Mouse (Mus musculus) forebrain, embryonic 12.5 days (tissue): ENCODE measurements around the gene Krtcap3. TPM values are rescaled to one million over a fixed set of nuclear protein-coding genes. Genes with fewer than 3 reads are reported as not detected.

Experiments used
- ATAC-seq: fragments of 200-750 bp; cut with Nextera tagmentation; 2 replicates; pipeline ENCODE4 v1.8.0; 2017; ENCODE audit warnings: moderate TSS enrichment; ENCODE audit not compliant: low FRiP score
- H3K27ac ChIP-seq: fragments of 300-500 bp; sonication (generic); 2 replicates; pipeline ENCODE4 v1.5.1; 2016; ENCODE audit warnings: mild to moderate bottlenecking
- H3K27me3 ChIP-seq: fragments of 300-500 bp; sonication (generic); 2 replicates; pipeline ENCODE4 v1.6.1; 2016; ENCODE audit warnings: mild to moderate bottlenecking
- H3K36me3 ChIP-seq: fragments of 300-500 bp; sonication (generic); replicated peaks from 2 replicates; pipeline ENCODE4 v1.6.1; 2016; ENCODE audit warnings: mild to moderate bottlenecking
- H3K4me1 ChIP-seq: fragments of 300-500 bp; sonication (generic); 2 replicates; pipeline ENCODE4 v1.6.1; 2016
- H3K4me2 ChIP-seq: fragments of 300-500 bp; sonication (generic); 2 replicates; pipeline ENCODE4 v1.6.1; 2016; ENCODE audit warnings: mild to moderate bottlenecking, moderate library complexity
- H3K4me3 ChIP-seq: fragments of 300-500 bp; sonication (generic); replicated peaks from 2 replicates; pipeline ENCODE4 v1.5.1; 2016; ENCODE audit warnings: mild to moderate bottlenecking
- H3K9ac ChIP-seq: fragments of 300-500 bp; sonication (generic); 2 replicates; pipeline ENCODE4 v1.6.1; 2016; ENCODE audit warnings: mild to moderate bottlenecking
- H3K9me3 ChIP-seq: fragments of 300-500 bp; sonication (generic); 2 replicates; pipeline ENCODE4 v1.6.1; 2016
- WGBS: fragments of 180-500 bp; shearing (Covaris S2); methylation state at CpG from one replicate; pipeline ENCODE4 v1.1.7; 2016; 5-methylcytosine and 5-hydroxymethylcytosine counted together
- polyA plus RNA-seq: library from polyadenylated mRNA; unstranded; fragments of >200 nt; fragmentation: Nextera tagmentation; extraction: Ambion mirVana; gene quantifications from 2 replicates; pipeline ENCODE4 v1.2.1, GENCODE M21; 2016

Gene Krtcap3
- polyA plus RNA-seq, 1 experiment from 2014 or later, result 4.7 TPM

GRCm38 (mm10) chr5:31254901-31255300 is 3.4 kb downstream of the Krtcap3 start:
- H3K36me3 ChIP-seq, result peaks cover 68% of the 10 kb centered on the region

GRCm38 (mm10) chr5:31255381-31255780 is 3.9 kb downstream of the Krtcap3 start:
- Histone ChIP-seq H3K9me3 (no peaks in the 10 kb centered on the region), H3K27ac (no peak overlapping the region), H3K9ac (no peak overlapping the region), H3K36me3 (peaks cover 68% of the 10 kb centered on the region), H3K4me2 (no peak overlapping the region), H3K4me1 (peaks cover 11% of the 10 kb centered on the region), H3K27me3 (peaks cover 11% of the 10 kb centered on the region), H3K4me3 (no peak overlapping the region)
- ATAC-seq, result no peak
- WGBS, result 98% methylated on average over 2 of the region's 2 CpGs

More at GRCm38 (mm10) chr5:31254901-31255300, 3.4 kb downstream of the Krtcap3 start:
- H3K27ac ChIP-seq, result no peak overlapping the region
- no peak overlapping the region for H3K9ac ChIP-seq
- peaks cover 11% of the 10 kb centered on the region for H3K4me1 ChIP-seq
- H3K4me2 ChIP-seq, result no peak overlapping the region
- H3K27me3 ChIP-seq, result peaks cover 11% of the 10 kb centered on the region
- no peak for ATAC-seq
- no peak overlapping the region for H3K4me3 ChIP-seq
- no peaks in the 10 kb centered on the region for H3K9me3 ChIP-seq
- WGBS, result 88% methylated on average over 8 of the region's 8 CpGs

- ATAC-seq, result no peak
- Histone ChIP-seq H3K36me3 (peaks cover 68% of the 10 kb centered on the region), H3K9ac (no peak overlapping the region), H3K4me1 (peaks cover 10% of the 10 kb centered on the region), H3K9me3 (no peaks in the 10 kb centered on the region), H3K27ac (no peak overlapping the region), H3K27me3 (peaks cover 10% of the 10 kb centered on the region), H3K4me2 (no peak overlapping the region), H3K4me3 (no peak overlapping the region)
- WGBS, result 91% methylated on average over 2 of the region's 2 CpGs
These were observed 4.5 kb downstream of the Krtcap3 start for GRCm38 (mm10) chr5:31255971-31256370.

GRCm38 (mm10) chr5:31257616-31258015 is 6.1 kb downstream of the Krtcap3 start:
- Histone ChIP-seq H3K4me1 (no peaks in the 10 kb centered on the region), H3K9ac (no peak overlapping the region), H3K27ac (no peak overlapping the region), H3K36me3 (peaks cover 69% of the 10 kb centered on the region), H3K4me2 (no peak overlapping the region), H3K27me3 (no peaks in the 10 kb centered on the region), H3K4me3 (no peak overlapping the region), H3K9me3 (no peaks in the 10 kb centered on the region)
- 87% methylated on average over 11 of the region's 11 CpGs for WGBS
- ATAC-seq, result no peak

- ATAC-seq, result no peak
- Histone ChIP-seq H3K27ac (no peak overlapping the region), H3K4me3 (no peak overlapping the region), H3K9me3 (no peaks in the 10 kb centered on the region), H3K4me1 (no peaks in the 10 kb centered on the region), H3K27me3 (no peaks in the 10 kb centered on the region), H3K36me3 (peaks cover 89% of the 10 kb centered on the region), H3K4me2 (no peak overlapping the region), H3K9ac (no peak overlapping the region)
- WGBS, result 95% methylated on average over 7 of the region's 7 CpGs
These were observed 14.6 kb downstream of the Krtcap3 start for GRCm38 (mm10) chr5:31266101-31266500.

GRCm38 (mm10) chr5:31267686-31268085 is 16.2 kb downstream of the Krtcap3 start:
- Histone ChIP-seq H3K36me3 (peaks cover 85% of the 10 kb centered on the region), H3K9ac (no peak overlapping the region), H3K4me3 (no peak overlapping the region), H3K4me2 (no peak overlapping the region), H3K27ac (no peak overlapping the region), H3K4me1 (no peaks in the 10 kb centered on the region), H3K27me3 (no peaks in the 10 kb centered on the region), H3K9me3 (no peaks in the 10 kb centered on the region)
- 40% methylated on average over 6 of the region's 6 CpGs for WGBS
- no peak for ATAC-seq

GRCm38 (mm10) chr5:31273018-31273417 is 21.5 kb downstream of the Krtcap3 start:
- no peak for ATAC-seq
- WGBS, result 86% methylated on average over 6 of the region's 6 CpGs
- H3K9me3 ChIP-seq, result no peaks in the 10 kb centered on the region
- H3K4me2 ChIP-seq, result no peak overlapping the region
- H3K36me3 ChIP-seq, result peaks cover 55% of the 10 kb centered on the region
- no peaks in the 10 kb centered on the region for H3K27me3 ChIP-seq
- H3K4me3 ChIP-seq, result no peak overlapping the region
- H3K4me1 ChIP-seq, result no peaks in the 10 kb centered on the region
- no peak overlapping the region for H3K27ac ChIP-seq
- no peak overlapping the region for H3K9ac ChIP-seq

- H3K4me2 ChIP-seq, result no peak overlapping the region
- ATAC-seq, result no peak
- no peaks in the 10 kb centered on the region for H3K4me1 ChIP-seq
- no peak overlapping the region for H3K4me3 ChIP-seq
- H3K36me3 ChIP-seq, result peaks cover 70% of the 10 kb centered on the region
- no peaks in the 10 kb centered on the region for H3K27me3 ChIP-seq
- H3K27ac ChIP-seq, result no peak overlapping the region
- no peak overlapping the region for H3K9ac ChIP-seq
- H3K9me3 ChIP-seq, result no peaks in the 10 kb centered on the region
- WGBS, result 90% methylated on average over 20 of the region's 20 CpGs
These were observed 27.9 kb downstream of the Krtcap3 start for GRCm38 (mm10) chr5:31279245-31279988.

GRCm38 (mm10) chr5:31288225-31288624 is 36.7 kb downstream of the Krtcap3 start:
- Histone ChIP-seq H3K4me2 (no peak overlapping the region), H3K9ac (no peak overlapping the region), H3K27ac (no peak overlapping the region), H3K27me3 (no peaks in the 10 kb centered on the region), H3K4me3 (no peak overlapping the region), H3K4me1 (peaks cover 15% of the 10 kb centered on the region), H3K36me3 (peaks cover 41% of the 10 kb centered on the region), H3K9me3 (no peaks in the 10 kb centered on the region)
- no peak for ATAC-seq
- WGBS, result 82% methylated on average over 4 of the region's 4 CpGs

GRCm38 (mm10) chr5:31288655-31289054 is 37.2 kb downstream of the Krtcap3 start:
- Histone ChIP-seq H3K9ac (no peak overlapping the region), H3K4me1 (peaks cover 16% of the 10 kb centered on the region), H3K9me3 (no peaks in the 10 kb centered on the region), H3K4me2 (no peak overlapping the region), H3K27ac (no peak overlapping the region), H3K4me3 (no peak overlapping the region), H3K36me3 (peaks cover 41% of the 10 kb centered on the region), H3K27me3 (no peaks in the 10 kb centered on the region)
- WGBS, result 85% methylated on average over 3 of the region's 3 CpGs
- no peak for ATAC-seq

- 83% methylated on average over 3 of the region's 3 CpGs for WGBS
- H3K4me3 ChIP-seq, result no peak overlapping the region; the same call in 1 of the 2 replicates
- peaks cover 27% of the 10 kb centered on the region for H3K4me1 ChIP-seq
- no peak overlapping the region for H3K27ac ChIP-seq
- peak overlapping the region; percentile 65 for H3K4me2 ChIP-seq
- ATAC-seq, result no peak
- peaks cover 32% of the 10 kb centered on the region for H3K36me3 ChIP-seq
- no peaks in the 10 kb centered on the region for H3K27me3 ChIP-seq
- no peaks in the 10 kb centered on the region for H3K9me3 ChIP-seq
- H3K9ac ChIP-seq, result peak overlapping the region; percentile 55
These were observed 38.2 kb downstream of the Krtcap3 start for GRCm38 (mm10) chr5:31289626-31290230.

- peak within 1 kb of the TSS; percentile 80 for H3K27ac ChIP-seq
- WGBS, result 3% methylated on average over 45 of the region's 45 CpGs
- peaks cover 22% of the 10 kb centered on the region for H3K36me3 ChIP-seq
- peaks cover 34% of the 10 kb centered on the region for H3K4me1 ChIP-seq
- H3K4me3 ChIP-seq, result peak within 1 kb of the TSS; percentile 45
- peak; percentile 91 for ATAC-seq
- no peaks in the 10 kb centered on the region for H3K27me3 ChIP-seq
- H3K9ac ChIP-seq, result peak within 1 kb of the TSS; percentile 55
- H3K9me3 ChIP-seq, result no peaks in the 10 kb centered on the region
- H3K4me2 ChIP-seq, result peak within 1 kb of the TSS; percentile 65
These were observed 39.2 kb downstream of the Krtcap3 start, which contains the start of gene Ift172 for GRCm38 (mm10) chr5:31290521-31291360. TSS of gene Ift172 (minus strand) at chr5:31291116.
